Mouse (Mus musculus): ENCODE measurements around the gene Exosc1.

The Exosc1 gene

GRCm38 (mm10) chr19:41913774-41914591 is 19.2 kb downstream of the Exosc1 start:
- in situ Hi-C loops (cut with MseI, MboI), result no loop called here

- in situ Hi-C loops (cut with MseI, MboI), result no loop called here
Observed at GRCm38 (mm10) chr19:41912121-41913080, 20.8 kb downstream of the Exosc1 start.

GRCm38 (mm10) chr19:41911178-41912073 is 21.8 kb downstream of the Exosc1 start, which contains the start of gene Pgam1:
Gene Pgam1 (plus strand): TSS chr19:41911923.
- in situ Hi-C loops (cut with MseI, MboI), result no loop called here

GRCm38 (mm10) chr19:41910396-41910795 is 22.8 kb downstream of the Exosc1 start:
- in situ Hi-C loops (cut with MseI, MboI), result no loop called here

GRCm38 (mm10) chr19:41908736-41909135 is 24.5 kb downstream of the Exosc1 start:
- in situ Hi-C loops (cut with MseI, MboI), result no loop called here

- in situ Hi-C loops (cut with MseI, MboI), result no loop called here
Observed at GRCm38 (mm10) chr19:41907079-41907760, 26.0 kb downstream of the Exosc1 start.

- in situ Hi-C loops (cut with MseI, MboI), result no loop called here
Observed at GRCm38 (mm10) chr19:41906311-41907078, 26.7 kb downstream of the Exosc1 start.

GRCm38 (mm10) chr19:41905246-41905645 is 28.0 kb downstream of the Exosc1 start:
- in situ Hi-C loops (cut with MseI, MboI), result no loop called here

- in situ Hi-C loops (cut with MseI, MboI), result no loop called here
Observed at GRCm38 (mm10) chr19:41902848-41903593, 30.2 kb downstream of the Exosc1 start.

- in situ Hi-C loops (cut with MseI, MboI), result no loop called here
Observed at GRCm38 (mm10) chr19:41901696-41902095, 31.5 kb downstream of the Exosc1 start.

- in situ Hi-C loops (cut with MseI, MboI), result no loop called here
Observed at GRCm38 (mm10) chr19:41900495-41901090, 32.6 kb downstream of the Exosc1 start.

- in situ Hi-C loops (cut with MseI, MboI), result no loop called here
Observed at GRCm38 (mm10) chr19:41898860-41899259, 34.4 kb downstream of the Exosc1 start.

- in situ Hi-C loops (cut with MseI, MboI), result no loop called here
Observed at GRCm38 (mm10) chr19:41896319-41896711, 36.9 kb downstream of the Exosc1 start.

- in situ Hi-C loops (cut with MseI, MboI), result no loop called here
Observed at GRCm38 (mm10) chr19:41895460-41896318, 37.5 kb downstream of the Exosc1 start, which contains the start of gene Rrp12. Gene Rrp12 (minus strand): TSS chr19:41896173.

- in situ Hi-C loops (cut with MseI, MboI), result no loop called here
Observed at GRCm38 (mm10) chr19:41894959-41895358, 38.3 kb downstream of the Exosc1 start.

GRCm38 (mm10) chr19:41888191-41888590 is 45.0 kb downstream of the Exosc1 start:
- in situ Hi-C loops (cut with MseI, MboI), result no loop called here

- in situ Hi-C loops (cut with MseI, MboI), result no loop called here
Observed at GRCm38 (mm10) chr19:41883882-41884281, 49.3 kb downstream of the Exosc1 start.

GRCm38 (mm10) chr19:41881842-41882241 is 51.4 kb downstream of the Exosc1 start:
- in situ Hi-C loops (cut with MseI, MboI), result no loop called here

Measured in mouse trophoblast stem cell (cell line).